Mouse (Mus musculus) megakaryocyte-erythroid progenitor cell, adult 5-6 weeks (primary cell): Measurements from ENCODE around the gene Siva1. TPM values are rescaled to one million over a fixed set of nuclear protein-coding genes. Genes with fewer than 3 reads are reported as not detected.

Source experiments
- ATAC-seq: replicated peaks from 2 replicates; pipeline ENCODE4 v1.8.0; 2016; ENCODE audit warnings: mild to moderate bottlenecking, inconsistent platforms; ENCODE audit not compliant: severe bottlenecking, poor library complexity, low FRiP score, low TSS enrichment
- total RNA-seq, 2 experiments: library from RNA; stranded (forward) in 1 of 2; stranded (reverse) in 1 of 2; fragments of 200-1000, 215-1000 nt in 1 of 2; fragments of >200 nt in 1 of 2; fragmentation: Nextera tagmentation in 1 of 2; gene quantifications; 2 replicates each; pipeline ENCODE4 v1.2.3; 2014 to 2017

Gene Siva1
- total RNA-seq, 2 experiments from 2014 or later: 169 to 170 TPM

- no peak for ATAC-seq
Observed at GRCm38 (mm10) chr12:112651778-112652439, 7.4 kb downstream of the Siva1 start.

- ATAC-seq: peak; percentile 82
Observed at GRCm38 (mm10) chr12:112653157-112653824, 8.8 kb downstream of the Siva1 start.

GRCm38 (mm10) chr12:112654076-112654475 lies 9.6 kb downstream of the Siva1 start:
- no peak for ATAC-seq

GRCm38 (mm10) chr12:112658619-112659018 lies 14.1 kb downstream of the Siva1 start:
- no peak for ATAC-seq

- peak; percentile 35; the same call in 1 of the 2 replicates for ATAC-seq
Observed at GRCm38 (mm10) chr12:112659109-112659508, 14.6 kb downstream of the Siva1 start.

GRCm38 (mm10) chr12:112660576-112661326 lies 16.3 kb downstream of the Siva1 start:
- ATAC-seq: no peak

- ATAC-seq: no peak
Observed at GRCm38 (mm10) chr12:112661327-112661605, 16.8 kb downstream of the Siva1 start.

- no peak for ATAC-seq
Observed at GRCm38 (mm10) chr12:112661851-112662250, 17.4 kb downstream of the Siva1 start.

GRCm38 (mm10) chr12:112663303-112663702 lies 18.8 kb downstream of the Siva1 start:
- no peak for ATAC-seq

GRCm38 (mm10) chr12:112663716-112664115 lies 19.2 kb downstream of the Siva1 start:
- no peak for ATAC-seq

GRCm38 (mm10) chr12:112664124-112664523 lies 19.6 kb downstream of the Siva1 start:
- ATAC-seq: no peak

- no peak for ATAC-seq
Observed at GRCm38 (mm10) chr12:112664656-112665055, 20.2 kb downstream of the Siva1 start.

- ATAC-seq: no peak
Observed at GRCm38 (mm10) chr12:112665445-112665844, 21.0 kb downstream of the Siva1 start.

- ATAC-seq: no peak
Observed at GRCm38 (mm10) chr12:112665881-112666544, 21.5 kb downstream of the Siva1 start.

- ATAC-seq: no peak
Observed at GRCm38 (mm10) chr12:112667619-112668297, 23.3 kb downstream of the Siva1 start.

- ATAC-seq: no peak
Observed at GRCm38 (mm10) chr12:112670718-112671393, 26.4 kb downstream of the Siva1 start.

- ATAC-seq: no peak
Observed at GRCm38 (mm10) chr12:112671891-112672290, 27.4 kb downstream of the Siva1 start.

GRCm38 (mm10) chr12:112672744-112673575 lies 28.5 kb downstream of the Siva1 start:
- peak; percentile 43 for ATAC-seq
